Mouse (Mus musculus) thymus, adult 2 months (tissue): Measurements from ENCODE around the gene Sp140. TPM values are rescaled to one million over a fixed set of nuclear protein-coding genes. Genes with fewer than 3 reads are reported as not detected.

Experiments
- DNase-seq: peaks from one replicate; pipeline ENCODE4 v3.0.0; 2021
- H3K27ac ChIP-seq: fragments of 200-500 bp; 2 replicates; pipeline ENCODE4 v1.5.1; 2012; ENCODE audit warnings: low read length, control low read depth; ENCODE audit not compliant: control insufficient read depth, insufficient read depth
- H3K27me3 ChIP-seq: fragments of 200-500 bp; 2 replicates; pipeline ENCODE4 v1.6.1; 2012; ENCODE audit warnings: mild to moderate bottlenecking, low read length, moderate library complexity, mixed read lengths; ENCODE audit not compliant: control insufficient read depth, insufficient read depth
- H3K36me3 ChIP-seq: fragments of 200-500 bp; 2 replicates; pipeline ENCODE4 v1.6.1; 2012; ENCODE audit warnings: mild to moderate bottlenecking, low read length, moderate library complexity; ENCODE audit not compliant: control insufficient read depth, insufficient read depth
- H3K4me1 ChIP-seq: fragments of 200-500 bp; replicated peaks from 2 replicates; pipeline ENCODE4 v1.6.1; 2012; ENCODE audit warnings: low read length; ENCODE audit not compliant: control insufficient read depth, insufficient read depth
- H3K4me3 ChIP-seq: fragments of 200-500 bp; 2 replicates; pipeline ENCODE4 v1.5.1; 2012; ENCODE audit warnings: mild to moderate bottlenecking, low read length, control low read depth, moderate library complexity; ENCODE audit not compliant: control insufficient read depth, insufficient read depth
- CTCF ChIP-seq: fragments of 200-500 bp; IDR thresholded peaks from 2 replicates; pipeline ENCODE4 v1.5.1; 2012; ENCODE audit warnings: mild to moderate bottlenecking, control low read depth, low read length, moderate library complexity, borderline replicate concordance; ENCODE audit not compliant: control insufficient read depth, poor library complexity, insufficient read depth; ENCODE audit errors: extremely low read depth
- POLR2A ChIP-seq: fragments of 200-500 bp; IDR thresholded peaks from 2 replicates; pipeline ENCODE4 v1.6.1; 2012; ENCODE audit warnings: mild to moderate bottlenecking, low read length, control low read depth, moderate library complexity; ENCODE audit not compliant: control insufficient read depth, poor library complexity, insufficient read depth; ENCODE audit errors: extremely low read depth
- WGBS: fragments of 180-500 bp; shearing (Covaris S2); methylation state at CpG from one replicate; pipeline ENCODE4 v1.1.7; 2018; 5-methylcytosine and 5-hydroxymethylcytosine counted together
- polyA plus RNA-seq: library from polyadenylated mRNA; depleted of rRNA; stranded (reverse); fragments of >200 nt; gene quantifications from 2 replicates; pipeline ENCODE4 v1.2.3, GENCODE M21; 2012; rRNA removed

The Sp140 gene
- polyA plus RNA-seq, 1 experiment: 27.1 TPM

DNA sequence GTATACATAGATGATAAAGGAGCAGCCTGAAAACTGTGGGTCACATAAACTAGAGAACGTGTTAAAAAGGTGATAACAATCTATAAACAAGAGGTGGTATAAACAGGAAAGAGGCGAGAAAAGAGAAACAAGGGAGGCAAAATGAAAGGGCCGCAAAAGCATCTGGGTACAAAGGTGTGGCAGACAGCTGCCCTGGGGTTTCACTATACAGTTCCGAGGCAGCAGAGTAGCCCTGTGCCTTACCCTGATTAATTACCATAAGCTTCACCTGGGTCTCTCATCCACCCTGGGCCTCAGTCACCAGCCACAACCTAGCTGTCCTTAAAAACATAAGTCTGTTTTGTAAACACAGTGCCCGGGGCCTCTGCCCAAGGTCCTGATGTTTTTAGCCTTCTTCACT lies 86.5 kb downstream of the Sp140 start:
- DNase-seq: peak; percentile 33
- Histone ChIP-seq H3K36me3 (peaks cover 29% of the 10 kb centered on the region; the same call in 1 of the 2 replicates), H3K27me3 (no peaks in the 10 kb centered on the region), H3K4me1 (peaks cover 18% of the 10 kb centered on the region), H3K27ac (peak overlapping the region; percentile 98), H3K4me3 (no peak overlapping the region)
- WGBS: 19% methylated on average over 5 of the region's 5 CpGs
- TF ChIP-seq POLR2A (no peak), CTCF (no peak)

DNA sequence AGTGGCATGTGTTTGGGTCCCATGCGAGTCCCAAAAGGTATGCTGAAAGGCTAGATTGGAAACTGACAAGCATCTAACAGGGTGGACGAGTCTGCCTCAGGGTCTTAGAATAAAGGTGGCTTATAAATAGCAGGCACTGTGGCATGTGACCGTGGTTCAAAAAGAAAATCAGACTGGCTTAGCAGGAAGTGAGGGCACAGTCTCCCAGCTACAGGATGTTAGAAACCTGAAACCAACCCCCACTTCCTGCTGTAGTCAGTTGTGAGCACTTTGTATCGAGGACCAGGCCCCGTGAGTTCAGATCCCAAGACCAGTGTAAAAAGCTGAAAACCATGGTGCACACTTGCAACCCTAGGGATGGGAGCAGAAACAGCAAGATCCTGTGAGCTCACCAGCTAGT lies 87.2 kb downstream of the Sp140 start:
- 3% methylated on average over 5 of the region's 5 CpGs for whole genome bisulfite sequencing

DNA sequence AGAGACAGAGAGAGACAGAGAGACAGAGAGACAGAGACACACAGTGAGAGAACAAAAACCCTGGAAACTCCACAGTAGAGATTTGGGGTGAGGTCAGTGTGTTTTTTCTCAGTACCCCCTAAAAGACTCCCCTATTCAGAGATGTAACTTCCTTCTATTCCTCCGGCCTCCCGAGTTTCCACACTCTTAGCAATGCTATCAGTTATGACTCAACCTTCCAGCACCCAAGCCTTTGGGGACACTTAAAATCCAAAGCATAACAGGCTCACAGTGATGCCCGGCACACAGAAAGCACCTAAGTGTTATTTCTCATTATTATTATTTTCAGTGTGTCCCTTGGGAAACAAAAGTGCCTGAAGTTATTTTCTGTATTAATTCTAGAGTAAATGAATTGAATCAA lies 90.4 kb downstream of the Sp140 start:
- Histone ChIP-seq H3K36me3 (peaks cover 39% of the 10 kb centered on the region), H3K27me3 (no peaks in the 10 kb centered on the region), H3K4me1 (peaks cover 18% of the 10 kb centered on the region), H3K27ac (no peak overlapping the region), H3K4me3 (no peak overlapping the region)
- TF ChIP-seq CTCF (no peak), POLR2A (no peak)
- DNase-seq: no peak
- 99% methylated on average over 3 of the region's 3 CpGs for WGBS

More for the DNA sequence above, 87.2 kb downstream of the Sp140 start:
- peak; percentile 77 for DNase-seq
- Histone ChIP-seq H3K27ac (peak overlapping the region; percentile 98), H3K27me3 (no peaks in the 10 kb centered on the region), H3K4me3 (no peak overlapping the region), H3K36me3 (peaks cover 32% of the 10 kb centered on the region; the same call in 1 of the 2 replicates), H3K4me1 (peaks cover 18% of the 10 kb centered on the region)
- TF ChIP-seq POLR2A (no peak), CTCF (no peak)

DNA sequence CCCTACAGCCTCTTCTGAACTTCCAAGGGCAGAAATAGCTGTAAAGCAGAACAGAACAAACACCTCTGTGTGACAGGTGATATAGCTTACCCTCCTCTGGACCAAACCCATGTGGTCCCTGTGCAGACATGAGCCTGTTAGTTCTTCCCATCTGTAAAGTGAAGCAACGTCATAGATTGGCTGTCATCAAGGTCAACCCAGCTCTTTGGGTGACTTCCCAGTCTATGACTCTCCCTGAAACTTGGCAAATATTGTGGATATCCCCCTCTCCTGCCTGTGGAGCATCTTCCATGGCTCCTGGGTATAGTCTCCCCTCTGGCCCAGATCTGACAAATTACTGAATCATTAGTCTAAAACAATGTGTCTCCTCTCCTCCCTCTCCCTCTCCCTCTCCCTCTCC lies 92.1 kb downstream of the Sp140 start:
- H3K27me3 ChIP-seq: no peaks in the 10 kb centered on the region
- no peak overlapping the region for H3K27ac ChIP-seq
- peaks cover 16% of the 10 kb centered on the region for H3K4me1 ChIP-seq
- no peak for DNase-seq
- no peak overlapping the region for H3K4me3 ChIP-seq
- peaks cover 48% of the 10 kb centered on the region for H3K36me3 ChIP-seq
- 96% methylated on average over 1 of the region's 1 CpGs for WGBS
- TF ChIP-seq CTCF: no peak
- TF ChIP-seq POLR2A: no peak

DNA sequence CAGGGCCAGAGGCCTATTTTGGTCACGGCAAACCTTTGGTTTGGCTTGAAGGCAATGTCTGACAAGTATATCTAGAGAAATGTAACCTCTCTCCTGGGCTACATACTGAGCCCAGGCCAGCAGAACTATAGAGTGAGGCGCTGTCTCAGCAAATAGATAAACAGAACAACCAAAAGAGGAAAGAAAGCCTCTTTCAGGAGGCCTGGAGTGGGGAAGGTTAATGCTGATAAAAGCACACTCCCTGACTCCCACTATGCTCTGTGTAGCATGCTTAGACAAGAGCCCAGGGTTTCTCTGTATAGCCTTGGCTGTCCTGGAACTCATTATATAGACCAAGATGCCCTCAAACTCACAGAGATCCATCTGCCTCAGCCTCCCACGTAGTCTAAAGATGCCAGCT lies 93.1 kb downstream of the Sp140 start:
- no peak for DNase-seq
- no peaks in the 10 kb centered on the region for H3K27me3 ChIP-seq
- no peak overlapping the region for H3K4me3 ChIP-seq
- 93% methylated on average over 3 of the region's 3 CpGs for WGBS
- no peak overlapping the region for H3K27ac ChIP-seq
- peaks cover 15% of the 10 kb centered on the region for H3K4me1 ChIP-seq
- H3K36me3 ChIP-seq: peaks cover 52% of the 10 kb centered on the region
- TF ChIP-seq CTCF: no peak
- TF ChIP-seq POLR2A: no peak

Other genes with a start within 250 kb of the Sp140 start
- gene G530012D18Rik, start 24.7 kb upstream of the Sp140 start, polyA plus RNA-seq: not detected in 2 replicates
- gene Sp110, start 1.6 kb upstream of the Sp140 start, polyA plus RNA-seq: 109 and 125 TPM in 2 replicates
- 60.6 and 68.0 TPM in 2 replicates for gene Sp100, start 49.6 kb downstream of the Sp140 start, polyA plus RNA-seq
- 17.2 and 19.5 TPM in 2 replicates for gene A630001G21Rik, start 178.3 kb downstream of the Sp140 start, polyA plus RNA-seq
- gene Cab39, start 193.1 kb downstream of the Sp140 start, polyA plus RNA-seq: 65.1 and 72.8 TPM in 2 replicates